Mouse (Mus musculus) heart, postnatal 0 days (tissue): ENCODE data around the gene Bfsp2.
A peak's percentile ranks its signal among the peaks of the same experiment; 100 is the strongest.

Experiments
- CTCF ChIP-seq: IDR thresholded peaks from 2 replicates; pipeline ENCODE4 v1.5.1; 2016; ENCODE audit warnings: antibody characterized with exemption, control low read depth, low read depth
- EP300 ChIP-seq: IDR thresholded peaks from 2 replicates; pipeline ENCODE4 v1.6.1; 2016; ENCODE audit warnings: antibody characterized with exemption, low read depth

DNA sequence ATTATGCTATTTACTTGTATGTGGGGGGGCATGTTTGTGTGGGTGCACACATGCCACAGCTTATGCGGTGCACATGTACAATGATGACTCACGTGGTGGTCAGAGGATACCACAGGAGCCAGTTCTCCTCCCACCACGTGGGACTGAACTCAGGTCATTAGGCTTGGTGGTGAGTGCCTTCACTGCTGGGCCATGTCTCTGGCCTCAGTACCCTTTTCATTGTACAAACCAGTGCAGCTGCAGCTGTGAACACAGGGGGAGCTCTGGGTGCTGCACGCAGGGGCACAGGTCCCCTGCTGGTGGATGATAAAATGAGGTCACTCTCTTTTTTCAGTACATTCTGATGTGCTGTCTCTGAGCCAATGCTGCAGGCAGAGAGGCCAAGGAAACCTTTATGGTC lies 46.1 kb downstream of the Bfsp2 start:
- peak; percentile 74 for TF ChIP-seq CTCF
- no peak for TF ChIP-seq EP300
